Mouse (Mus musculus) bone marrow, adult 2 months (tissue): Measurements from ENCODE around the gene Itsn1. TPM values are rescaled to one million over a fixed set of nuclear protein-coding genes. Genes with fewer than 3 reads are reported as not detected.

ENCODE experiments used
- H3K27ac ChIP-seq: fragments of 200-500 bp; 2 replicates; pipeline ENCODE4 v1.5.1; 2012; ENCODE audit warnings: low read depth, mild to moderate bottlenecking, control low read depth, inconsistent platforms, low read length; ENCODE audit not compliant: control insufficient read depth, poor library complexity, insufficient read depth
- H3K4me1 ChIP-seq: fragments of 200-500 bp; 2 replicates; pipeline ENCODE4 v1.6.1; 2011; ENCODE audit warnings: low read length; ENCODE audit not compliant: control insufficient read depth, insufficient read depth
- H3K4me3 ChIP-seq: fragments of 200-500 bp; replicated peaks from 2 replicates; pipeline ENCODE3; 2011; ENCODE audit warnings: mild to moderate bottlenecking, low read depth, low read length, control low read depth; ENCODE audit not compliant: control insufficient read depth
- CTCF ChIP-seq: fragments of 200-500 bp; IDR thresholded peaks from 2 replicates; pipeline ENCODE4 v1.5.1; 2011; ENCODE audit warnings: low read length, control low read depth; ENCODE audit not compliant: control insufficient read depth, insufficient read depth
- POLR2A ChIP-seq: fragments of 200-500 bp; IDR thresholded peaks from 2 replicates; pipeline ENCODE4 v1.6.1; 2011; ENCODE audit warnings: low read depth, mild to moderate bottlenecking, control low read depth, low read length, borderline replicate concordance; ENCODE audit not compliant: control insufficient read depth
- WGBS: fragments of 180-500 bp; shearing (Covaris S2); methylation state at CpG from one replicate; pipeline ENCODE4 v1.1.7; 2018; 5-methylcytosine and 5-hydroxymethylcytosine counted together
- polyA plus RNA-seq: library from polyadenylated mRNA; stranded (reverse); fragments of >200 nt; gene quantifications from 2 replicates; pipeline ENCODE4 v1.2.4, GENCODE M21; 2011; ENCODE audit warnings: low replicate concordance; ENCODE audit not compliant: missing spikeins, insufficient read depth, insufficient read length

The Itsn1 gene
- polyA plus RNA-seq, 1 experiment = 158 TPM

- TF ChIP-seq POLR2A (no peak), CTCF (no peak)
- no peak overlapping the region for H3K4me3 ChIP-seq
- H3K4me1 ChIP-seq = no peaks in the 10 kb centered on the region; the same call in 1 of the 2 replicates
- H3K27ac ChIP-seq = no peak overlapping the region
- 83% methylated on average over 11 of the region's 11 CpGs for WGBS
Measured at GRCm38 (mm10) chr16:91900274-91900673, 171.2 kb downstream of the Itsn1 start.

GRCm38 (mm10) chr16:91903801-91904506 is 174.9 kb downstream of the Itsn1 start:
- WGBS = 60% methylated on average over 13 of the region's 13 CpGs
- no peak overlapping the region for H3K27ac ChIP-seq
- no peaks in the 10 kb centered on the region; the same call in 1 of the 2 replicates for H3K4me1 ChIP-seq
- H3K4me3 ChIP-seq = no peak overlapping the region
- TF ChIP-seq POLR2A (no peak), CTCF (no peak)

GRCm38 (mm10) chr16:91905127-91905860 is 176.2 kb downstream of the Itsn1 start:
- no peak for TF ChIP-seq CTCF
- no peak for TF ChIP-seq POLR2A
- Histone ChIP-seq H3K4me1 (no peaks in the 10 kb centered on the region), H3K27ac (no peak overlapping the region), H3K4me3 (no peak overlapping the region)
- 57% methylated on average over 11 of the region's 11 CpGs for WGBS

- Histone ChIP-seq H3K4me1 (no peaks in the 10 kb centered on the region), H3K4me3 (no peak overlapping the region), H3K27ac (no peak overlapping the region)
- 83% methylated on average over 10 of the region's 10 CpGs for WGBS
- TF ChIP-seq POLR2A = no peak
- TF ChIP-seq CTCF = no peak
Measured at GRCm38 (mm10) chr16:91905987-91906386, 176.9 kb downstream of the Itsn1 start.

GRCm38 (mm10) chr16:91906672-91907071 is 177.6 kb downstream of the Itsn1 start:
- Histone ChIP-seq H3K27ac (no peak overlapping the region), H3K4me1 (no peaks in the 10 kb centered on the region), H3K4me3 (no peak overlapping the region)
- TF ChIP-seq CTCF = no peak
- TF ChIP-seq POLR2A = no peak
- WGBS = 88% methylated on average over 5 of the region's 5 CpGs

- no peaks in the 10 kb centered on the region for H3K4me1 ChIP-seq
- WGBS = 83% methylated on average over 11 of the region's 11 CpGs
- no peak overlapping the region for H3K4me3 ChIP-seq
- TF ChIP-seq CTCF (no peak), POLR2A (no peak)
- H3K27ac ChIP-seq = no peak overlapping the region
Measured at GRCm38 (mm10) chr16:91907158-91907557, 178.1 kb downstream of the Itsn1 start.

- no peak overlapping the region for H3K27ac ChIP-seq
- 69% methylated on average over 15 of the region's 15 CpGs for WGBS
- H3K4me1 ChIP-seq = no peaks in the 10 kb centered on the region
- H3K4me3 ChIP-seq = no peak overlapping the region
- TF ChIP-seq POLR2A (no peak), CTCF (no peak)
Measured at GRCm38 (mm10) chr16:91909569-91910335, 180.7 kb downstream of the Itsn1 start.

GRCm38 (mm10) chr16:91917631-91918096 is 188.6 kb downstream of the Itsn1 start:
- 4% methylated on average over 17 of the region's 17 CpGs for WGBS
- H3K4me1 ChIP-seq = no peaks in the 10 kb centered on the region
- TF ChIP-seq CTCF (peak; percentile 95), POLR2A (no peak)
- H3K4me3 ChIP-seq = peak overlapping the region; percentile 19
- no peak overlapping the region for H3K27ac ChIP-seq
